Mouse (Mus musculus): ENCODE results near the gene Tmem238l. TPM values are rescaled to one million over a fixed set of nuclear protein-coding genes. Genes with fewer than 3 reads are reported as not detected.

Tmem238l gene
- polyA plus RNA-seq, 1 experiment, result not detected

DNA sequence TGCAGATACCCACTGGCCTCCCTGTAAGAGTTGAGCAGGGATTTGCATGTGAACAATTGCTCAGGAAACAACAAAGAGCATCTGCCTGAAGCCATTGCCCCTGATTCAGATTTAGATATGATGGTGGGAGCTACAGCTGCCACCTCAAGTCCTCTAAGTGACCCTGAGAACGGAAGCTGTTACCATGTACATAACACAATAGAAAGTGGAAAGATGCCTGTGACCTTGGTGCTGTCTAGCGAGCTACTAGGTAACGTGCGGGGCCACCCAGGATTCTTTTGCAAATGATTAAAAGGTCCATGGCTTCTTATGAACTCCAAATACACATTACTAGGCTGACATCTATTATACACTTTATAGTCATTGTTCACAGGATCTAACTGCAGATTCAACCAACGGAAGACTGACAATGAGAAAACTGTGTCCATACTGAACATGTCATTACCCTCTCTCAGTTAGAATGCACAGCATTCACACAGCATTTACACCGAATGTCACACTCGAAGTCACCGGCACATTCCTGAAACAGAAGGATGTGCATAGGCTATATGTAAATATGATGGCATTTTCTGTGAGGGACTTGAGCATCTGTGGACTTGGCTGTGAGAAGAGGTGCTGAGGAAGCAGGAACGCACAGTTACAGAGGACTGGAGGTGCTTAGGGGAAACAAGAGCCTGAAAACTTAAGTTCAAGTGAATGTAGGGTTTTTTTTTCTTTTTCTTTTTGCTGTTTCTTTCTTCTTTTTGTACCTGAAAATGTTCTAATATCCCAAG, 23.4 kb upstream of the Tmem238l start:
- TF ChIP-seq CTCF (IDR thresholded peaks at IDR 0.05; ENCODE audit: control insufficient read depth, insufficient read depth, insufficient replicate concordance, low read depth, low read length) (no peak), POLR2A (IDR thresholded peaks at IDR 0.05; ENCODE audit: control insufficient read depth, low read depth, low read length) (no peak)
- Histone ChIP-seq H3K4me1 (ENCODE audit: control insufficient read depth, insufficient read depth, low read length) (no peaks in the 10 kb centered on the region), H3K27me3 (ENCODE audit: control insufficient read depth, insufficient read depth, low read length) (no peaks in the 10 kb centered on the region), H3K4me3 (ENCODE audit: control insufficient read depth, low read depth, low read length) (no peak overlapping the region), H3K27ac (ENCODE audit: control insufficient read depth, insufficient read depth, low read depth, low read length) (no peak overlapping the region), H3K36me3 (ENCODE audit: control insufficient read depth, insufficient read depth, low read length) (no peaks in the 10 kb centered on the region)

DNA sequence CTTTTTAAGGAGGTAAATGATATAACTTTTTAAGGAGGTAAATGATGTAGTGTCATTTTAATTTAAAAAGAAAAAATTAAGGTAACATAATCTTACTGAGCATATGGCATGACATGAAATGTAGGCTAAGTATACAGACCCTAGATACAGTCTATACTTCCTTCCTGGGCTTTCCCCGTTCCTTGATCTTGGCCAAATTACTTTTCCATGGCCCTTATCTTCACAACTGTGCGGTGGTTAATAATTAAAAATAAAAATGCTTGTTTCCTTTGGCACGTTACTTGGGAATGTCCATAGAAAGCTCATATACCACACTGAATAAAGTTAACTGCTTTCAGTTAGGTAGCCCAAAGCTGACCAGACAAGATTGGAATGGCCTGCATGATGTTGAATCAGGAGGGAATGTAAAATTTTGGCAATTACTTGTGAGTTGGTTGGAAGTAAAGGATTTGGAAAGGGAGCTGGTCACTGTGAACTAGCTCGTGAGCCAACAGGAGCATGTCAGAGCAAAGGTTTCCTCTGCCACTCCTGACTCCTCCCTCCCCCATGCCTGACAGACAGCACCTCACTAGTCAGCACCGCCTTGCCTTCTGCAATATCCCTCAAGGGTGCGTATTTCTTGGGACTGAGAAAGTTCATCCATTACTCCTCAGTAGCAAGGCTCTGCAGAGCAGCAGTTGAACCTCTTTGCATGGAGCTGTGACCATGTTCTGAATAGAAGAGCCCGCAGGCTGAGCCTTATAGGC, 21.8 kb upstream of the Tmem238l start:
- no peaks in the 10 kb centered on the region for H3K27me3 ChIP-seq (ENCODE audit: control insufficient read depth, insufficient read depth, low read length)
- TF ChIP-seq POLR2A (IDR thresholded peaks at IDR 0.05; ENCODE audit: control insufficient read depth, low read depth, low read length), result no peak
- no peak for TF ChIP-seq CTCF (IDR thresholded peaks at IDR 0.05; ENCODE audit: control insufficient read depth, insufficient read depth, insufficient replicate concordance, low read depth, low read length)
- H3K4me3 ChIP-seq (ENCODE audit: control insufficient read depth, low read depth, low read length), result no peak overlapping the region
- H3K27ac ChIP-seq (ENCODE audit: control insufficient read depth, insufficient read depth, low read depth, low read length), result no peak overlapping the region
- H3K36me3 ChIP-seq (ENCODE audit: control insufficient read depth, insufficient read depth, low read length), result no peaks in the 10 kb centered on the region
- H3K4me1 ChIP-seq (ENCODE audit: control insufficient read depth, insufficient read depth, low read length), result no peaks in the 10 kb centered on the region

DNA sequence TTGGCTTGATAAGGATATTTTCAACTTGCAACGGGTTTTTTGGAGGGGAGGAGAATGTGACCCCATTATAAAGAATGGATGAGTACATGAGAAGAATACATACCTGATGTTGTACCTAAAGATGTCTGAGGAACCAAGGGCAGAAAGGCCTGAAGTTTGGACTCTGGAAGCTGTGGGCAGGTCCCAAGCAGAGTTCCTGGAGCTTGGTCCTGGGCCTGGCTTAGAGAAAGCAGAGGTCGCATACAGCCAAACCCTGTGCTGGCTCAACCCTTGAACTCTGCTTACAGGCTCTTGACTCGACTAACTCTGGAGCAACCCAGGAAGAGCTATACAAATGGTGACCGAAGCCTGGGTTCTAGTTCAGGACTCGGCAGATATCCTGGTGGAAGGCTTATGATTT, 14.4 kb upstream of the Tmem238l start:
- H3K4me1 ChIP-seq (ENCODE audit: control insufficient read depth, insufficient read depth, low read length), result no peaks in the 10 kb centered on the region

DNA sequence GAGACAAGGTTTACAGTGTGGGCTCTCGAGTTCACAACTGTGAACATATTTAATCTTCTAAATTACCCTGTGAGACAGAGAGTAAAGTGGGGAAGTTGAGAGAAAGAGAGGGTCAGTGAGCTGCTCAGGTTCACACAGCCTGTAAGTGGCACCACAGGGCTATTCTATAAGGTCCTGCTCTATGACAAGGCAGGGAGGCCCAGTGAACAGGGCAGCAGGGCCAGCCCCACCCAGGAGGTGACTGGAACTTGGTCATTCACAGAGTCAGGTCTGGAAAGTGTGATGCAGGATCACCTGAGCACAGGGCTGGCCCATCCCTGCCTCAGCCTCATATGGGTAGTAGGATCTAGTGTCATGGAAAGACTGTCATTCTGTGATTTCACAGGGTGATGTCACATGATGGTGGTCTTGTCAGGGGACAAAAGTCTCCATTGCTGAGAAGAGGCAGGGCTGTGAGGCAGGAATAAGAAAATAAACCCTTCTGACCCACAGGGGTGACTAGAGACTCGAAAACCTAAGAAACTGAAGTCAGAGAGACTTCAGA, 11.1 kb upstream of the Tmem238l start:
- Histone ChIP-seq H3K27me3 (ENCODE audit: control insufficient read depth, insufficient read depth, low read length) (no peaks in the 10 kb centered on the region), H3K4me1 (ENCODE audit: control insufficient read depth, insufficient read depth, low read length) (no peaks in the 10 kb centered on the region), H3K4me3 (ENCODE audit: control insufficient read depth, low read depth, low read length) (no peak overlapping the region), H3K27ac (ENCODE audit: control insufficient read depth, insufficient read depth, low read depth, low read length) (no peak overlapping the region), H3K36me3 (ENCODE audit: control insufficient read depth, insufficient read depth, low read length) (no peaks in the 10 kb centered on the region)
- TF ChIP-seq POLR2A (IDR thresholded peaks at IDR 0.05; ENCODE audit: control insufficient read depth, low read depth, low read length), result no peak
- TF ChIP-seq CTCF (IDR thresholded peaks at IDR 0.05; ENCODE audit: control insufficient read depth, insufficient read depth, insufficient replicate concordance, low read depth, low read length), result no peak

More for the DNA sequence above, 14.4 kb upstream of the Tmem238l start:
- TF ChIP-seq POLR2A (IDR thresholded peaks at IDR 0.05; ENCODE audit: control insufficient read depth, low read depth, low read length) (no peak), CTCF (IDR thresholded peaks at IDR 0.05; ENCODE audit: control insufficient read depth, insufficient read depth, insufficient replicate concordance, low read depth, low read length) (no peak)
- Histone ChIP-seq H3K27ac (ENCODE audit: control insufficient read depth, insufficient read depth, low read depth, low read length) (no peak overlapping the region), H3K27me3 (ENCODE audit: control insufficient read depth, insufficient read depth, low read length) (no peaks in the 10 kb centered on the region), H3K36me3 (ENCODE audit: control insufficient read depth, insufficient read depth, low read length) (no peaks in the 10 kb centered on the region), H3K4me3 (ENCODE audit: control insufficient read depth, low read depth, low read length) (no peak overlapping the region)

DNA sequence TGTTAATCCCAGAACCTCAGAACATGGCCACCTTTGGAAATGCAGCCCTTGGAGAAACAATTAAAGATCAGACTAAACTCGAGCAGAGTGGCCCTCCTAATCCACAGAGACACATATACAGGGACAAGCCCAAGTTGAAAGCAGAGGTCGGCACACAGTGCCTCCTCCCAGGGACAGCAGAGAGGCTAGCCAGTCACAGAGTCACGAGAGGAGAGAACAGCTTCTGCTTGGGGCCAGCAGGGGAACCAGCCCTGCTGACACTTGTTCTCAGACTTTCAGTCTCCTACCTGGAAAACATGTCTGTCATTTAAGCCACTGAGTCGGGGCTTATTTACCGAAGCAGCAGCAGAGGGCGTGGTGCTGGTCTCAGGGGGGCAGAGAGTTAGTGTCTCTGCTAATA, 9.9 kb upstream of the Tmem238l start:
- Histone ChIP-seq H3K36me3 (ENCODE audit: control insufficient read depth, insufficient read depth, low read length) (no peaks in the 10 kb centered on the region), H3K4me3 (ENCODE audit: control insufficient read depth, low read depth, low read length) (no peak overlapping the region), H3K4me1 (ENCODE audit: control insufficient read depth, insufficient read depth, low read length) (no peaks in the 10 kb centered on the region), H3K27me3 (ENCODE audit: control insufficient read depth, insufficient read depth, low read length) (no peaks in the 10 kb centered on the region), H3K27ac (ENCODE audit: control insufficient read depth, insufficient read depth, low read depth, low read length) (no peak overlapping the region)
- TF ChIP-seq POLR2A (IDR thresholded peaks at IDR 0.05; ENCODE audit: control insufficient read depth, low read depth, low read length), result no peak
- no peak for TF ChIP-seq CTCF (IDR thresholded peaks at IDR 0.05; ENCODE audit: control insufficient read depth, insufficient read depth, insufficient replicate concordance, low read depth, low read length)

DNA sequence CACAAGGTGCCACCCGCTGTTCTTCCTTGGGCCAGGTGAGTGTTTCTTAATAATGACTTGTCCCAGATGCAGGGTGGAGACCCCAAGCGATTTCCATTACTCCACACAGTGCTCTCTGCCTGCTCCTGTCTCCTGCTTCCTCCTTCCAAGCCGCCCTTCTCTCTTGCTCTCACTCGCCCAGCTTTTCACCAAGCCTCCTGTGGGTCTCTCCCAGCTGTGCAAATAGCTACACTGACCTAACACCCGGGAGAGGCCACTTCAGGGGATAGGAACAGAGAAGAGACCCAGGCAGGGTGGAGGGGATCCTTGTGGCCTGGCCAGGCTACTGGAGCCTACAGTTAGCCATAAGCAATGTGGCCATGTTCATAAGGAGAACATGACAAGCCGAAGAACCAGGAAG, 9.5 kb upstream of the Tmem238l start:
- no peak overlapping the region for H3K27ac ChIP-seq (ENCODE audit: control insufficient read depth, insufficient read depth, low read depth, low read length)
- TF ChIP-seq CTCF (IDR thresholded peaks at IDR 0.05; ENCODE audit: control insufficient read depth, insufficient read depth, insufficient replicate concordance, low read depth, low read length) (no peak), POLR2A (IDR thresholded peaks at IDR 0.05; ENCODE audit: control insufficient read depth, low read depth, low read length) (no peak)
- no peaks in the 10 kb centered on the region for H3K27me3 ChIP-seq (ENCODE audit: control insufficient read depth, insufficient read depth, low read length)
- H3K4me1 ChIP-seq (ENCODE audit: control insufficient read depth, insufficient read depth, low read length), result no peaks in the 10 kb centered on the region
- H3K36me3 ChIP-seq (ENCODE audit: control insufficient read depth, insufficient read depth, low read length), result no peaks in the 10 kb centered on the region
- no peak overlapping the region for H3K4me3 ChIP-seq (ENCODE audit: control insufficient read depth, low read depth, low read length)

DNA sequence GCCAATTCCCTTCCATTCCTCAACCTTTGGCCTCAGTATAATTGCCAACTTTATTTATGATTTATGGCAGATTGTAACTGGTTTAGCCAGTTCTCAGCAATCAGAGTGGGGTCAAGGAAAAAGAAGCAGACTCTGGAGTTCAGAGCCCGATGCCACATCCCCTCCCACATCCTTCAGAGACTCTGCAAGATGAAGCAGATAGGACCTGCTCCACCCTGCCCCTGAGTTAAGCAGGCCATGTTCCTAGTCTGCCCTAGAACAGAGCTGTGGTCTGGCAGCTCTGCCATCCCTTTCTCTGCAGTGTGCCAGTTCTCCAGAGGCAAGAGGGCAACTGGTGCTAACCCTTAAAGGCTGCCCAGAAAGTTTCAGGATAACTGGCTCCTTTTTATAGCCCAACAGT, 4.4 kb downstream of the Tmem238l start:
- Histone ChIP-seq H3K4me3 (ENCODE audit: control insufficient read depth, low read depth, low read length) (no peak overlapping the region), H3K4me1 (ENCODE audit: control insufficient read depth, insufficient read depth, low read length) (no peaks in the 10 kb centered on the region), H3K27ac (ENCODE audit: control insufficient read depth, insufficient read depth, low read depth, low read length) (no peak overlapping the region), H3K27me3 (ENCODE audit: control insufficient read depth, insufficient read depth, low read length) (no peaks in the 10 kb centered on the region), H3K36me3 (ENCODE audit: control insufficient read depth, insufficient read depth, low read length) (no peaks in the 10 kb centered on the region)
- TF ChIP-seq CTCF (IDR thresholded peaks at IDR 0.05; ENCODE audit: control insufficient read depth, insufficient read depth, insufficient replicate concordance, low read depth, low read length), result no peak
- no peak for TF ChIP-seq POLR2A (IDR thresholded peaks at IDR 0.05; ENCODE audit: control insufficient read depth, low read depth, low read length)
